Mouse (Mus musculus) kidney, adult 2 months (tissue): ENCODE measurements at regions not wholly inside any gene's neighbourhood (a gene's known extent, or its start where the extent isn't known, plus 50 kb on each side); places are given as distances from the start of the nearest gene placed in this dataset.

Experiments used
- CTCF ChIP-seq: fragments of 200-500 bp; conservative IDR thresholded peaks from 2 replicates; pipeline ENCODE4 v1.5.1; 2011; ENCODE audit warnings: low read depth, mild to moderate bottlenecking, control low read depth, low read length, moderate library complexity, mixed read lengths; ENCODE audit not compliant: insufficient read depth, insufficient read length
- POLR2A ChIP-seq: fragments of 200-500 bp; IDR thresholded peaks from one replicate; pipeline ENCODE4 v1.6.1; 2011; ENCODE audit warnings: low read depth, low read length, control low read depth

DNA sequence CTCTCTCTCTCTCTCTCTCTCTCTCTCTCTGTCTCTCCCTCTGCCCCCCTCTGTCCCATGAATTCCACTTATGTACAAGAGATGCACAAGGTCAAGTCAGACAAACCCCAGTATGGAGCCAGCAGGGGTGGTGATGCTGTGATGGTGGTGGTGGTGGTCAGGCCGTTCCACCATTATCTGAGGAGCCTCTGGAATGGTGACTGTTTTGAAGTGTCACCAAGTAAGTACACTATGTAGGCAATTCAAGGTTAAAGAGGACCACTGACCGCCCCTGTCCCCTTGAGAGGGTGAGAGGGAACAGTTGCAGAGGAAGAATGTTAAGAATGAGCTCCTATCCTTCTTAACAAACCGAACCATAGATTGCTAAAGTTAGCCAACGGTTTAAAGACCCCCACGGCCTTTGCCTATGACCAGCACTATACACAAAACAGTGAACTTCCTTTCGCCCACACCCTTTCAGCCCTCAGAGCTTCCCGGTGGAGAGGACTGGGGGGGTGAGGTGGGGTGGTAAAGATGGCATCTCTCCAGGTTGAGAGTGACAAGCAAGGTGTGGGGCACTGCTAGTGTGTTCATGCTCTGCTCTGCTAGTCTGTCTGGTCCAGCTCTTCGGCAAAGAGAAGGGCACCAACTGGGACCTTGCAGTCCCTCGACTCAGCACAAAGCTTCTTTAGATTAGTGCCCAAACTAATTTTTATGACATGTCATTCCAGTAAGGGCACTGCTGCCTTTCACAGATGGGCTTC lies 128.7 kb upstream of the Ankrd55 start:
- no peak for TF ChIP-seq CTCF
- TF ChIP-seq POLR2A: no peak
